ENCODE assay signal across 22 mouse cellular contexts in genomic region chr6:135000272-135000671, GRCm38 (mm10).
"Had no signal": no experiment of that assay in that cellular context is flagged by ENCODE, and none has a peak within 500 bp of the region (broad histone marks: within the 10 kb centered on the region; RNA-seq: fewer than 3 reads in every experiment).

No protein-coding gene starts in this region.

- DNase-seq: forebrain, postnatal 0 days; gastrocnemius, postnatal 14 days; gastrocnemius, postnatal 36 days; heart, adult 11 months; heart, postnatal 14 days; heart, postnatal 36 days; kidney, adult 18-20 months; kidney, adult 8-10 months; kidney, postnatal 10 days; kidney, postnatal 25 days; kidney, postnatal 4 days; layer of hippocampus, adult 9-11 months; layer of hippocampus, postnatal 36 days; left cerebral cortex, postnatal 4 days had no signal

- H3K27me3 ChIP-seq: heart, embryonic 12.5 days; heart, embryonic 15.5 days; hindbrain, embryonic 13.5 days; hindbrain, embryonic 15.5 days; limb, embryonic 13.5 days; limb, embryonic 15.5 days had no signal

- H3K36me3 ChIP-seq: heart, embryonic 12.5 days; heart, embryonic 15.5 days; hindbrain, embryonic 13.5 days; hindbrain, embryonic 15.5 days; limb, embryonic 13.5 days; limb, embryonic 15.5 days had no signal

- H3K4me2 ChIP-seq: heart, embryonic 12.5 days; heart, embryonic 15.5 days; hindbrain, embryonic 13.5 days; hindbrain, embryonic 15.5 days; limb, embryonic 13.5 days; limb, embryonic 15.5 days had no signal

- H3K9ac ChIP-seq: forebrain, postnatal 0 days; heart, embryonic 12.5 days; heart, embryonic 15.5 days; hindbrain, embryonic 13.5 days; hindbrain, embryonic 15.5 days; limb, embryonic 13.5 days; limb, embryonic 15.5 days had no signal

- H3K9me3 ChIP-seq: heart, embryonic 12.5 days; heart, embryonic 15.5 days; hindbrain, embryonic 13.5 days; hindbrain, embryonic 15.5 days; limb, embryonic 13.5 days; limb, embryonic 15.5 days had no signal

- H3K27ac ChIP-seq: heart, embryonic 15.5 days; hindbrain, embryonic 13.5 days; hindbrain, embryonic 15.5 days; hindbrain, postnatal 0 days; limb, embryonic 13.5 days; limb, embryonic 15.5 days had no signal

- H3K4me3 ChIP-seq: heart, embryonic 12.5 days; heart, embryonic 15.5 days; hindbrain, embryonic 13.5 days; hindbrain, embryonic 15.5 days; limb, embryonic 13.5 days; limb, embryonic 15.5 days had no signal

- H3K4me1 ChIP-seq: heart, embryonic 15.5 days; hindbrain, embryonic 13.5 days; hindbrain, embryonic 15.5 days; limb, embryonic 13.5 days; limb, embryonic 15.5 days had no signal

- ATAC-seq: forebrain, postnatal 0 days; hindbrain, postnatal 0 days; intestine, embryonic 16.5 days had no signal
